Mouse (Mus musculus) hindbrain, postnatal 0 days (tissue): ENCODE measurements around the gene Nedd9. TPM values are rescaled to one million over a fixed set of nuclear protein-coding genes. Genes with fewer than 3 reads are reported as not detected.

ENCODE experiments used
- ATAC-seq: fragments of 200-750 bp; cut with Nextera tagmentation; 2 replicates; pipeline ENCODE4 v1.8.0; 2017; ENCODE audit warnings: mild to moderate bottlenecking, moderate TSS enrichment, moderate library complexity
- DNase-seq: peaks from one replicate; pipeline ENCODE4 v3.0.0-alpha.2; 2015; ENCODE audit warnings: low spot score
- H3K27ac ChIP-seq: fragments of 300-500 bp; sonication (generic); 2 replicates; pipeline ENCODE4 v1.5.1; 2014; ENCODE audit warnings: mild to moderate bottlenecking
- H3K27me3 ChIP-seq: fragments of 300-500 bp; sonication (generic); 2 replicates; pipeline ENCODE4 v1.6.1; 2014; ENCODE audit warnings: low read length, mixed read lengths; ENCODE audit not compliant: insufficient read depth
- H3K36me3 ChIP-seq: fragments of 300-500 bp; sonication (generic); 2 replicates; pipeline ENCODE4 v1.6.1; 2014; ENCODE audit warnings: low read length, mixed read lengths; ENCODE audit not compliant: insufficient read depth
- H3K4me1 ChIP-seq: fragments of 300-500 bp; sonication (generic); 2 replicates; pipeline ENCODE4 v1.6.1; 2014; ENCODE audit warnings: antibody characterized with exemption, low read length, mixed read lengths; ENCODE audit not compliant: insufficient read depth
- H3K4me2 ChIP-seq: fragments of 300-500 bp; sonication (generic); 2 replicates; pipeline ENCODE4 v1.6.1; 2014; ENCODE audit warnings: low read depth, mild to moderate bottlenecking, low read length, moderate library complexity, mixed read lengths
- H3K4me3 ChIP-seq: fragments of 300-500 bp; sonication (generic); 2 replicates; pipeline ENCODE4 v1.5.1; 2014; ENCODE audit warnings: low read length
- H3K9ac ChIP-seq: fragments of 300-500 bp; sonication (generic); replicated peaks from 2 replicates; pipeline ENCODE4 v1.6.1; 2014; ENCODE audit warnings: mild to moderate bottlenecking, low read length, moderate library complexity, mixed read lengths
- H3K9me3 ChIP-seq: fragments of 300-500 bp; sonication (generic); 2 replicates; pipeline ENCODE4 v1.6.1; 2016; ENCODE audit warnings: low read length, mixed read lengths
- CTCF ChIP-seq: IDR thresholded peaks from 2 replicates; pipeline ENCODE4 v1.5.1; 2016; ENCODE audit warnings: antibody characterized with exemption, control low read depth, low read depth
- WGBS: fragments of 180-500 bp; shearing (Covaris S2); extraction: QIAGEN DNeasy Blood & Tissue Kit; methylation state at CpG from one replicate; pipeline ENCODE4 v1.1.7; 2014; 5-methylcytosine and 5-hydroxymethylcytosine counted together
- polyA plus RNA-seq: library from polyadenylated mRNA; unstranded; fragments of >200 nt; fragmentation: Nextera tagmentation; extraction: Ambion mirVana; gene quantifications from 2 replicates; pipeline ENCODE4 v1.2.1, GENCODE M21; 2015
- total RNA-seq: library from RNA; depleted of rRNA; stranded (reverse); fragments of >200 nt; gene quantifications from 2 replicates; pipeline ENCODE4 v1.2.3, GENCODE M21; 2014

Gene Nedd9
- total and polyA plus RNA-seq, 2 experiments from 2014 or later, result 12.2 to 26.5 TPM

DNA sequence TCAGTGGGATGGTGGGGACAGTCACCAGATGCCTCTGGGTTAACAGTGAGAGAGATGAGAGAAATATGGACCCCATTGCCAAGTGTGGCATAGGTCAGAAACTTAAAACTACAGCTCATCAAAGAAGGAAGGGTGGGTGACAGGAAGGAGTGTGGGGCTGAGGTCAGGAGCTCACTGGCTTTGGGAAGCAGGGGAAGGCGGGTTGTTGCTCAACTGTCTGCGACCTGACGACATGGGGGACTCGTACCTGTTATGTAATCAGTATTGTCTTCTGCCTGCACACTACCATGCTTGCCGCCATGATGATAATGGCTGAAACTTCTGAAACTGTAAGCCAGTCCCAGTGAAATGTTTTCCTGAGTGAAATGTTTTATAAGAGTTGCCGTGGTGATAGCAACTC is 54.0 kb downstream of the Nedd9 start:
- H3K9ac ChIP-seq, result no peak overlapping the region
- no peak overlapping the region for H3K4me3 ChIP-seq
- H3K27ac ChIP-seq, result no peak overlapping the region
- no peak overlapping the region for H3K4me2 ChIP-seq
- ATAC-seq (no peak), DNase-seq (no peak)
- no peaks in the 10 kb centered on the region for H3K9me3 ChIP-seq
- H3K27me3 ChIP-seq, result no peaks in the 10 kb centered on the region
- no peaks in the 10 kb centered on the region for H3K4me1 ChIP-seq
- WGBS, result 85% methylated on average over 6 of the region's 6 CpGs
- TF ChIP-seq CTCF, result no peak
- H3K36me3 ChIP-seq, result no peaks in the 10 kb centered on the region

DNA sequence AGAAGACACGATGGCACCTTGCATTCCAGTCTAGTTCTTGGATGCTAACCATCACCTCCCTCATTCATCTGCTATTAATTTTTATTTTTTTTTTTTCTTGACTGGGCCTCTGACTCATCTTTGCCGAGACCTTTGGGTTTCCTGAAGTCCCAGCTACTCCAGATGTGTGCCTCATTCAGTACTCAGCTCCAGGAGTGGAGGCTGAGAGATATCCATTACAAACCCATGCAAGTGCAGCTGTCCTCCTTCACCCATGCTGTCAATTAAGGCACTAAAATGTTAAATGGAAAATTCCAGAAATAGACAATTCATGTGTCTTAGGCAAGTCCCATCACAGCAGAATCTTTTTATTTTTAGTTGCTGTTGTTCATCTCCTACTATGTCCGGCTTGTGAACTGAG is 55.4 kb downstream of the Nedd9 start:
- 87% methylated on average over 3 of the region's 3 CpGs for WGBS
- DNase-seq (no peak), ATAC-seq (no peak)
- H3K9ac ChIP-seq, result no peak overlapping the region
- no peaks in the 10 kb centered on the region for H3K4me1 ChIP-seq
- H3K9me3 ChIP-seq, result no peaks in the 10 kb centered on the region
- H3K36me3 ChIP-seq, result no peaks in the 10 kb centered on the region
- no peak overlapping the region for H3K27ac ChIP-seq
- no peak overlapping the region for H3K4me2 ChIP-seq
- no peaks in the 10 kb centered on the region for H3K27me3 ChIP-seq
- no peak overlapping the region for H3K4me3 ChIP-seq
- TF ChIP-seq CTCF, result no peak

DNA sequence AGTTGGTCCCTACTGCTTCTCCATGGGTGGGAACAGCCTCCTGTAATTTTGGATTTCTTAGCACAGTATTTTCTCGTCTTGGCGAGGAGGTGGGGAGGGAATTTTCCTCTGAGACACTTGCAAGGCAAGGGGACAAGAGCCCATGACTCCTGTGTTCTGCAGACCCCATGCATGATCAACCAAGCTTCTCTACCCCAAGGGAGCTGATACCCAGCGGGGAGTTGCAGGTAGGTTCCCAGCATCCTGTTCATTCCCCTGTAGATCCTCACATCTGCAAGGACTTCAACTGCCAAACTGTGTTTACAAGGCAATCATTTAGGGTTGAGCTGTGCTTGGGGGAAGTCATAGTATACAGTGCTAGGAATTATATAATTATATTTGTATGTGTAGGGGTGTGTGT is 60.1 kb downstream of the Nedd9 start:
- Histone ChIP-seq H3K9ac (no peak overlapping the region), H3K4me3 (no peak overlapping the region), H3K4me2 (no peak overlapping the region), H3K36me3 (no peaks in the 10 kb centered on the region), H3K27me3 (no peaks in the 10 kb centered on the region), H3K4me1 (no peaks in the 10 kb centered on the region), H3K27ac (no peak overlapping the region), H3K9me3 (no peaks in the 10 kb centered on the region)
- DNase-seq, result no peak
- ATAC-seq, result no peak
- TF ChIP-seq CTCF, result no peak
- 82% methylated on average over 3 of the region's 3 CpGs for WGBS

DNA sequence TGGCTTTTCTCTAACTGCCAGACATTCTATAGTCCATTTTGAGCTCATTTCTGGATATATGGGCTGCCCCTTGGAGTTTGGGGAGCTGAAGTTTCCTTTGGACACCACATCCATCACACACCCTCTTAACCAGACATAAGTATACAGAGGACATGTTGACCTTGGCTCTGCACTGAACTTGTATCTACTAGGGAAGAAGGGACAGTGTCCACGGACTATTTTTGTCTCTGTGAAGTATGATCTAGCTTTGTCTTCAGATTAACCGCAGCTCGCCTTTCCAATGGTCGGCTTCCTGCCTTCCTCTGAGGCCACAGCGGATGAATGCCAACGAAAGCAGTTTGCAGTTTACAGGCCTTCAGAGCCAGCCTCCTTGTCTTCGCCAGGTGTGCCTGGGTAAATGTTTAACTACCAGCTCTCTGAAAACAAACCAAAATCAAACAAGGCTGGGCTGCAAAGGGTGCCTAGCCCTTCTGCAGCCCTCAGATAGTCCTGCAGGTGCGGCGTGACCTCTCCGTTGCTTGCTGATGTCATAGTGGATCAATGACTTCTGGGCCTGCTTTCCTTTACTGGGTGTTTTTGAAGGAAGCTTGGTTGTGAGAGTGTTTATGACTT is 63.6 kb downstream of the Nedd9 start:
- Histone ChIP-seq H3K36me3 (no peaks in the 10 kb centered on the region), H3K4me2 (no peak overlapping the region), H3K4me3 (no peak overlapping the region), H3K4me1 (no peaks in the 10 kb centered on the region), H3K9me3 (no peaks in the 10 kb centered on the region), H3K27me3 (no peaks in the 10 kb centered on the region), H3K27ac (no peak overlapping the region), H3K9ac (no peak overlapping the region)
- ATAC-seq (no peak), DNase-seq (no peak)
- WGBS, result 87% methylated on average over 10 of the region's 10 CpGs
- no peak for TF ChIP-seq CTCF

DNA sequence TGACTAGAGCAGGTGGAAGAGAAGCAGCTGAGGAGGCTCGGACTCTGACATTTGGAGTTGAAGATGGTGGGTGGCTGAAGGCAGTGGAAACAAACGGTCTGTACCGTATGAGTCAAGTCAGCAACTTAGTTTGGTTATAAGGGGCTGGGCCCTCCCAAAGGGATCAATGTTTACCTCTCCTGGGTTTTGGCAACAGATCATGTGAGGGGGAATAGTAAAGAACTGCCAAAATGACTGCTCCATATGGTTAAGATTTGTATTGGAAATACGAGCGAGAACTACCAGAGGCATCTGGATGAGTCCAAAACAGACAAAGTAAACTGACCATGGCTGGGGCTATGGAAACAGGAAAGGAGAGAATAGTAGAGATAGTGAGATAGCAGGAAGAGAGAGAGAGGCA is 64.6 kb downstream of the Nedd9 start:
- no peaks in the 10 kb centered on the region for H3K4me1 ChIP-seq
- no peak overlapping the region for H3K4me3 ChIP-seq
- H3K27me3 ChIP-seq, result no peaks in the 10 kb centered on the region
- no peak overlapping the region for H3K27ac ChIP-seq
- no peak for ATAC-seq
- no peaks in the 10 kb centered on the region for H3K36me3 ChIP-seq
- H3K9me3 ChIP-seq, result no peaks in the 10 kb centered on the region
- 85% methylated on average over 5 of the region's 5 CpGs for WGBS
- H3K9ac ChIP-seq, result no peak overlapping the region
- TF ChIP-seq CTCF, result no peak
- H3K4me2 ChIP-seq, result no peak overlapping the region
- DNase-seq, result no peak

DNA sequence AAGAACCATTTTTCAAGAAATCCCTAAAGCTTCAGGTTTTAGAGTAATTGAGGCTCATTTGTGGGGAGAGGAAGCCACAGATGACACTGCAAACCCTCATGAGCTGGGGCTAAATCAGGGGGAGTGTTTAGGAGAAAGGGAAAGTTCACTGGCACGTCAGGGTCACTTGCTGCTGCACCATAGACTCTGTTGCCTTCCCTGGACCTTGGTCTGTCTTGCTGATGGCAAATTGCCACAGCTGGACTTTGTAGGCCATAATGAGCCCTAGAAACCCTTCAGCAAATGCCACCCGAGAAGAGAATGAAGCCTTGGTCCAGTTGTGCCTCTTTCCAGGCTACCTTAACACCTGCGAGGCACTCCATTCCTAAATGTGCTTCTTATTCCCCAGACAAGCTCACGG is 66.8 kb downstream of the Nedd9 start:
- no peaks in the 10 kb centered on the region for H3K36me3 ChIP-seq
- WGBS, result 77% methylated on average over 4 of the region's 4 CpGs
- no peaks in the 10 kb centered on the region for H3K4me1 ChIP-seq
- no peak for ATAC-seq
- H3K9me3 ChIP-seq, result no peaks in the 10 kb centered on the region
- no peak overlapping the region for H3K27ac ChIP-seq
- no peak for TF ChIP-seq CTCF
- H3K9ac ChIP-seq, result no peak overlapping the region
- no peaks in the 10 kb centered on the region for H3K27me3 ChIP-seq
- no peak overlapping the region for H3K4me3 ChIP-seq
- no peak overlapping the region for H3K4me2 ChIP-seq
- DNase-seq, result no peak

DNA sequence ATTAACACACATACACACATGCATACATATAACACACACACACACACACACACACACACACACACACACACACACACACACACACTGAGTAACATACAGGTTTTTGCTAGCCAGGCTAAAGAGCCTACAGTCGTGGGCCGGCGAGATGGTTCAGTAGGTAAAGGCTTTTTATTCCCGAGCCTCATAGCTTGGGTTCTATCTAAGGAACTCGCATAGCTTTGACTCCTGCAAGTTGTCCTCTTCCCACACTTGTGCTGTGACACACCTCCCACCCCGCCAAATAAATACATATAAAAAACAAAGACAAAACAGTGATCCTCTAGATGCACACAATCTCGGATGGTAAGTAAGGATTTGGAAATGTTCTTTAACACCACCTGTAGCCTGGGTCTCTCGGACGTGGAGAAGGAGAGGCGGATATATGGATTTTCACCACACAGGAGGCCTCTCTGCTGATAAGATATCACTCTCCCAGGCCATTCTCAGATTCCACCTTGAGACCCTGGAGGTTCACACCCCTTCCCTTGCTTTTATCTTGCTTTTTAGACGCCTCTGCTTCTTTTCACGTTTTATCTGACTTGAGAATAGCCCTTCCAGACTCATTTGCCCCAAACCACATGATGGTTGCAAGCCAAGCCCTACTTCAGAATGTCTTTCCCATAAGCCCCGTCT is 68.8 kb downstream of the Nedd9 start:
- Histone ChIP-seq H3K4me1 (no peaks in the 10 kb centered on the region), H3K4me2 (no peak overlapping the region), H3K9ac (no peak overlapping the region), H3K9me3 (no peaks in the 10 kb centered on the region), H3K4me3 (no peak overlapping the region), H3K27ac (no peak overlapping the region), H3K36me3 (no peaks in the 10 kb centered on the region), H3K27me3 (no peaks in the 10 kb centered on the region)
- no peak for DNase-seq
- ATAC-seq, result no peak
- no peak for TF ChIP-seq CTCF
- 91% methylated on average over 13 of the region's 13 CpGs for WGBS
